Mouse (Mus musculus): Measurements from ENCODE around the gene Siglece. TPM values are rescaled to one million over a fixed set of nuclear protein-coding genes. Genes with fewer than 3 reads are reported as not detected.
"Not testable (repeated sequence)": the region's sequence is repeated elsewhere in the genome, so short reads cannot be mapped to it uniquely, and the experiment has no call there.

Gene Siglece
- polyA plus RNA-seq (2014; fragmentation: Nextera tagmentation; extraction: Ambion mirVana) = 0.26 and 0.51 TPM in 2 replicates

DNA sequence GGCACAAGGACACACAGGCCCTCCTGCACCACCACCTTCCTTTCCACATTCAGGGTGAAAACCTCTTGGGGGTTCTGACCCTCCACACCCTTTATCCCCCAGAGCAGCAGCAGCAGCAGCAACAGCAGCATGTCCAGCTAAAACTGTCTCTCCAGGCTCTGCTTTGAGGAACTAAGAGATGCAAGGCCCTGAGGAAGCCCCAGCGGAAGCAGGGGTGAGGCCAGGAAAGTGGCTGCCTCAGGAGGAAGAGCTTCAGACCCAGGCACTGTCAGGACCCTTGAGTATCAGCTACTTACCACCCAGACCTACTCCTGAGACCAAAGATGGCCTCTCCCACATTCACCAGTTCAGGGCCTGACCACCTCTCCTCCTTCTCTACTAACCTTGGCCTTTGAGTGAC is at the start of gene Siglece:
Siglece (minus strand) TSS at position 160 of the 400 bp plus-strand sequence.
- H3K4me2 ChIP-seq = no peak within 1 kb of the TSS
- no peaks in the 10 kb centered on the region for H3K9me3 ChIP-seq (ENCODE audit: control insufficient read depth, low read length)
- no peak within 1 kb of the TSS for H3K27ac ChIP-seq (ENCODE audit: low read depth, low read length)
- no peak within 1 kb of the TSS for H3K9ac ChIP-seq (ENCODE audit: low read length)
- no peak within 1 kb of the TSS for H3K4me3 ChIP-seq (ENCODE audit: low read depth, low read length)
- ATAC-seq (ENCODE audit: low FRiP score) (no peak), DNase-seq (ENCODE audit: low spot score, missing footprints) (no peak)
- H3K36me3 ChIP-seq (ENCODE audit: control insufficient read depth, insufficient read depth, low read length) = no peaks in the 10 kb centered on the region
- WGBS = 78% methylated on average over 1 of the region's 1 CpGs
- H3K4me1 ChIP-seq (ENCODE audit: control insufficient read depth, insufficient read depth, low read length) = no peaks in the 10 kb centered on the region
- no peaks in the 10 kb centered on the region for H3K27me3 ChIP-seq (ENCODE audit: control insufficient read depth, insufficient read depth, low read length)

DNA sequence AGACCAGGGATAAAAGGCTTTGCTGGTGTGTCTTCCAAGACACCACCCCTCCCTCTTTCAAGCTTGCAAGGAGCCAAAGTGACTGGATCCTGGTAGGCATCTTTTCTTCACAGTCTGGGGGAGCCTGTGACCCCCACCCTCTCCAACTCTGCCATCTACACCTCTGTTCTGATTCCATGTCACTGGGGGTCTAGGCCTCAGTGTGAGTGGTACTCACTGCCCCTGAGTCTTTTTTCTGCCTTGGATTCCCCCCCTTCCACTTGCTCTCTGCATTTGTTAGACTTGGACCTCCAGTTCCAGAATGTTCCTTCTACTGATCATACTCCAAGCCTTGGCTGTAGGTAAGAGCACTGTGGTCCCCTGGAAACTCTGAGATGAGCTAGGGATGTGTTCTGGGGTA is 30.2 kb upstream of the Siglece start, which contains the start of gene Klk14:
Klk14 (plus strand) TSS at position 301 of the 400 bp plus-strand sequence.
- H3K4me1 ChIP-seq (ENCODE audit: control insufficient read depth, insufficient read depth, low read length) = no peaks in the 10 kb centered on the region
- ATAC-seq (ENCODE audit: low FRiP score) (no peak), DNase-seq (ENCODE audit: low spot score, missing footprints) (no peak)
- H3K27me3 ChIP-seq (ENCODE audit: control insufficient read depth, insufficient read depth, low read length) = no peaks in the 10 kb centered on the region
- H3K9ac ChIP-seq (ENCODE audit: low read length) = no peak within 1 kb of the TSS
- no peak within 1 kb of the TSS for H3K4me3 ChIP-seq (ENCODE audit: low read depth, low read length)
- H3K36me3 ChIP-seq (ENCODE audit: control insufficient read depth, insufficient read depth, low read length) = no peaks in the 10 kb centered on the region
- no peak within 1 kb of the TSS for H3K4me2 ChIP-seq
- no peaks in the 10 kb centered on the region for H3K9me3 ChIP-seq (ENCODE audit: control insufficient read depth, low read length)
- no peak within 1 kb of the TSS for H3K27ac ChIP-seq (ENCODE audit: low read depth, low read length)

DNA sequence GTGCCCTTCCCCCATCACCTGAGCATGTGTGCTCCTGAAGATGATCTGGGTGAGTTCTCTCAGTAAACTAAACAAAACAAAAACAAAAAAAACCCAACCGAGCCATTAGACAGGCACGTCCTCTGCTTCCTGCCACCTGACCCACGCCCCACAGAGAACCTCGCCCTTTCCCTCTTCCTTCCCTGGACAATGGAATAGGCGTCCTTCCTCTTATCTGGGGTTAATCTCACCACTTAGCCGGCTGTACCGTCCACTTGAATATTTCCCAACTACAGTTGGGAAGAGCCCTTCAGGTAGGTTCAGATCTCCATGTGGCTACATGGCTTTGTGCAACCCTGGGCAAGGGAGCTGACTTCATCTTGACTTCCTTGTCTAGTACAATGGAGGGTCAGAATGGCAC is 25.1 kb upstream of the Siglece start:
- DNase-seq (ENCODE audit: low spot score, missing footprints) = no peak
- 70% methylated on average over 7 of the region's 7 CpGs for WGBS
- Histone ChIP-seq H3K36me3 (ENCODE audit: control insufficient read depth, insufficient read depth, low read length) (no peaks in the 10 kb centered on the region), H3K9me3 (ENCODE audit: control insufficient read depth, low read length) (no peaks in the 10 kb centered on the region), H3K4me3 (ENCODE audit: low read depth, low read length) (no peak overlapping the region), H3K9ac (ENCODE audit: low read length) (no peak overlapping the region), H3K27ac (ENCODE audit: low read depth, low read length) (no peak overlapping the region), H3K4me2 (no peak overlapping the region), H3K4me1 (ENCODE audit: control insufficient read depth, insufficient read depth, low read length) (no peaks in the 10 kb centered on the region), H3K27me3 (ENCODE audit: control insufficient read depth, insufficient read depth, low read length) (no peaks in the 10 kb centered on the region)
- no peak for ATAC-seq (ENCODE audit: low FRiP score)

DNA sequence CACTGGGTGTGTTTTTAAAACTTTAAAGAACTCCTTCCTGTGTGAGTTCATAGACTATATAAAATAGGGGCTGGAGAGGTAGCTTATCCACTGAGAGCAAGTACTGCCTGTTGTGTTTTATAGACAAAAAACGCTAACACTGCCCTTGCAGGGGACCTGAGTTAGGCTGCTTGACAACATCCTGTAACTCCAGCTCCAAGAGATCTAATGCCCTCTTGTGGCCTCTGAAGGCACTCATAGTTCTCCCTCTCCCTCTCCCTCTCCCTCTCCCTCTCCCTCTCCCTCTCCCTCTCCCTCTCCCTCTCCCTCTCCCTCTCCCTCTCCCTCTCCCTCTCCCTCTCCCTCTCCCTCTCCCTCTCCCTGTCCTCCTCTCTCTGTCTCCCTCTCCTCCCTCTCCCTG is 22.6 kb upstream of the Siglece start:
- H3K9ac ChIP-seq (ENCODE audit: low read length); H3K27ac ChIP-seq (ENCODE audit: low read depth, low read length); H3K4me2 ChIP-seq; H3K4me3 ChIP-seq (ENCODE audit: low read depth, low read length); H3K36me3 ChIP-seq (ENCODE audit: control insufficient read depth, insufficient read depth, low read length); H3K9me3 ChIP-seq (ENCODE audit: control insufficient read depth, low read length); H3K27me3 ChIP-seq (ENCODE audit: control insufficient read depth, insufficient read depth, low read length); ATAC-seq (ENCODE audit: low FRiP score); DNase-seq (ENCODE audit: low spot score, missing footprints); H3K4me1 ChIP-seq (ENCODE audit: control insufficient read depth, insufficient read depth, low read length): not testable (repeated sequence)
- WGBS = 4% methylated on average over 1 of the region's 1 CpGs

DNA sequence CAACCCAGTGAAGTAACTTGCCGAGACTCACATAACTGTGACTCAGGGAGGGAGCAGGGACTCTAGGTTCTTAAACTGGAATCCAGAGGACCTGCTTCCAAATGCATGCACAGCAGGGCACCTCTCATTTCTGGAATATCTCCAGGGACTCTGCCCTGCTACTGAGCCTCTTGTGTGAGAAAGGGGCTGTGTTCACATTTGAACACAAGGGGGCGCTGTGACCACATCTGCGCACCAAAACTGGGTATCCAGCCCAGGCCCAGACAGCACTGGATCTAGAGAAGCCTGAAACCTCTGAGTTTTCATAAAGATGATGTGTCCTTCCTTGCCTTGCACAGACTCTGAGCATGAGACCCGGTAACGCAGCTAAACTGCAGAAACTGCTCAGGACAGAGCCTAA is 21.0 kb upstream of the Siglece start:
- no peak overlapping the region for H3K9ac ChIP-seq (ENCODE audit: low read length)
- WGBS = 11% methylated on average over 5 of the region's 5 CpGs
- no peaks in the 10 kb centered on the region for H3K4me1 ChIP-seq (ENCODE audit: control insufficient read depth, insufficient read depth, low read length)
- DNase-seq (ENCODE audit: low spot score, missing footprints) (peak; percentile 92), ATAC-seq (ENCODE audit: low FRiP score) (peak; percentile 57)
- no peak overlapping the region for H3K4me3 ChIP-seq (ENCODE audit: low read depth, low read length)
- H3K27me3 ChIP-seq (ENCODE audit: control insufficient read depth, insufficient read depth, low read length) = no peaks in the 10 kb centered on the region
- no peak overlapping the region for H3K27ac ChIP-seq (ENCODE audit: low read depth, low read length)
- H3K36me3 ChIP-seq (ENCODE audit: control insufficient read depth, insufficient read depth, low read length) = peaks cover 20% of the 10 kb centered on the region
- H3K4me2 ChIP-seq = no peak overlapping the region
- H3K9me3 ChIP-seq (ENCODE audit: control insufficient read depth, low read length) = no peaks in the 10 kb centered on the region

DNA sequence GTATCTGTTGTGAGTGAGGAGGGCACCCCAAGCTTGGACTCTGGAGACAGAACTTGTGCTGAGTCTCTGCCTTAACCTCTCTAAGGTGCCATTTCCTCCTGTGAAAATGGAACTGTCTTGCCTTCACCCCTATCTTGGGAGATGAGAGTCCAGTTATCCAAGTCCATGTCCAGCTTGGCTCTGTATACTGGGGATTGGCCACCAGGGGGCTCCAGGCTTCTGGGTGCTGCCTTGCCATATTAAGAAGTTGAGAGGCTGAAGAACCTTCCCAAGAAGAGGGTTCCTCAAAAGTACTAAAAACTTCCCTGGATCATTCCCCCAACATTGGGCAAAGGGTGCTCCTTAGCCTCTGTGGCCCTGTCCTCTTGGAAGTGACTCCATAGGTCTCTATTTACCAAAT is 18.6 kb upstream of the Siglece start:
- no peaks in the 10 kb centered on the region for H3K27me3 ChIP-seq (ENCODE audit: control insufficient read depth, insufficient read depth, low read length)
- H3K4me3 ChIP-seq (ENCODE audit: low read depth, low read length) = no peak overlapping the region
- no peak overlapping the region for H3K4me2 ChIP-seq
- no peak for ATAC-seq (ENCODE audit: low FRiP score)
- H3K4me1 ChIP-seq (ENCODE audit: control insufficient read depth, insufficient read depth, low read length) = no peaks in the 10 kb centered on the region
- no peaks in the 10 kb centered on the region for H3K9me3 ChIP-seq (ENCODE audit: control insufficient read depth, low read length)
- H3K9ac ChIP-seq (ENCODE audit: low read length) = no peak overlapping the region
- no peak overlapping the region for H3K27ac ChIP-seq (ENCODE audit: low read depth, low read length)
- no peak for DNase-seq (ENCODE audit: low spot score, missing footprints)
- H3K36me3 ChIP-seq (ENCODE audit: control insufficient read depth, insufficient read depth, low read length) = peaks cover 29% of the 10 kb centered on the region

DNA sequence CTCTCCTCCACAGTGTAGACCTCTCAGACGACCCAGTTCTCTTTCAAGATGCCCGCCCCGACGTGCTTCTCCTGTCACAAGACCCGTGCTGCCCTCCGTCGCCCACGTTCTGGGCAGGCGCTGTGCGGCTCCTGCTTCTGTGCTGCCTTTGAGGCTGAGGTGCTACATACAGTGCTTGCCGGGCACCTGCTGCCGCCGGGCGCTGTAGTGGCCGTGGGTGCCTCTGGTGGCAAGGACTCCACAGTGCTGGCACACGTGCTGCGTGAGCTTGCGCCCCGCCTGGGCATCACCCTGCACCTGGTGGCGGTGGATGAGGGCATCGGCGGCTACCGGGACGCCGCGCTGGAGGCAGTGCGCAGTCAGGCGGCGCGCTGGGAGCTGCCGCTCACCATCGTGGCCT is 15.1 kb upstream of the Siglece start:
- H3K36me3 ChIP-seq (ENCODE audit: control insufficient read depth, insufficient read depth, low read length) = peaks cover 29% of the 10 kb centered on the region
- H3K27me3 ChIP-seq (ENCODE audit: control insufficient read depth, insufficient read depth, low read length) = no peaks in the 10 kb centered on the region
- peaks cover 6% of the 10 kb centered on the region; the same call in 1 of the 2 replicates for H3K4me1 ChIP-seq (ENCODE audit: control insufficient read depth, insufficient read depth, low read length)
- no peaks in the 10 kb centered on the region for H3K9me3 ChIP-seq (ENCODE audit: control insufficient read depth, low read length)
- ATAC-seq (ENCODE audit: low FRiP score) (no peak), DNase-seq (ENCODE audit: low spot score, missing footprints) (no peak)
- no peak overlapping the region for H3K9ac ChIP-seq (ENCODE audit: low read length)
- H3K4me2 ChIP-seq = no peak overlapping the region
- 91% methylated on average over 32 of the region's 32 CpGs for WGBS
- no peak overlapping the region for H3K4me3 ChIP-seq (ENCODE audit: low read depth, low read length)
- no peak overlapping the region for H3K27ac ChIP-seq (ENCODE audit: low read depth, low read length)

DNA sequence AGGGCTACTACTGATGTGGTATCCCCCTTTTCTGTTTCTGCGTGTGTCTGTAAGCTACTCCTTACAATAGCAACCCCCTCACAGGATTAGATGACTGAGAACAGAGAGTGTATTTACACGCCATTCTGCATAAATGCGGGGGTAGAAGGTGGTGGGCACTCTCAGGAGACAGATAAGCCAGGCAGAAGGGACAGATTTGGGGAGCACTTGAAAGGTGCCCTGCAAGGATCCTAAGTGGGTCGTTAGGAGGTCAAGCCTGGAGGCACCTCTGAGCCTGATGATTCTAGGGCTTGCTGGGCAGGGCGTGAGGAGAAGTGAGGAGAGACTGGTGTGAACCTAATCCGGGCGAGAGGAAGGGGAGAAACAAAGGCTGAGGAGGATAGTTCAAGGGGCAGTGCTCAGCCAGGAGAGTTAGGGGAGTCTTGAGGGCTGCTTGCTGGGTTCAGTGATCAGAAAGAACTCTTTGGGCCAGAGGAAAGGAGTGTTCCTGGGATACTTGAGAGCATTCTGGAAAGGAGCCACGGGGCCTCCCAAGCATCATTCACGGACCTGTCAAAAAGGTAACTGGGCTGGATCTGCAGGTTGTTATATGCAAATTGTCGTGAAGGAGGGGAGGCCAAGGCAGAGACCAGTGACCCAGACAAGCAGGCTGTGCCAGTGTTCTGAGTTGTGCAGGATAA is 12.8 kb upstream of the Siglece start:
- H3K4me1 ChIP-seq (ENCODE audit: control insufficient read depth, insufficient read depth, low read length) = peaks cover 6% of the 10 kb centered on the region; the same call in 1 of the 2 replicates
- no peaks in the 10 kb centered on the region for H3K27me3 ChIP-seq (ENCODE audit: control insufficient read depth, insufficient read depth, low read length)
- peak overlapping the region; percentile 80 for H3K9ac ChIP-seq (ENCODE audit: low read length)
- peak overlapping the region; percentile 74 for H3K4me2 ChIP-seq
- peak; percentile 2; the same call in 1 of the 2 replicates for ATAC-seq (ENCODE audit: low FRiP score)
- no peaks in the 10 kb centered on the region for H3K9me3 ChIP-seq (ENCODE audit: control insufficient read depth, low read length)
- H3K36me3 ChIP-seq (ENCODE audit: control insufficient read depth, insufficient read depth, low read length) = peaks cover 26% of the 10 kb centered on the region
- peak overlapping the region; percentile 67 for H3K4me3 ChIP-seq (ENCODE audit: low read depth, low read length)
- no peak overlapping the region; the same call in 1 of the 2 replicates for H3K27ac ChIP-seq (ENCODE audit: low read depth, low read length)
- DNase-seq (ENCODE audit: low spot score, missing footprints) = peak; percentile 91
- WGBS = 15% methylated on average over 10 of the region's 10 CpGs

DNA sequence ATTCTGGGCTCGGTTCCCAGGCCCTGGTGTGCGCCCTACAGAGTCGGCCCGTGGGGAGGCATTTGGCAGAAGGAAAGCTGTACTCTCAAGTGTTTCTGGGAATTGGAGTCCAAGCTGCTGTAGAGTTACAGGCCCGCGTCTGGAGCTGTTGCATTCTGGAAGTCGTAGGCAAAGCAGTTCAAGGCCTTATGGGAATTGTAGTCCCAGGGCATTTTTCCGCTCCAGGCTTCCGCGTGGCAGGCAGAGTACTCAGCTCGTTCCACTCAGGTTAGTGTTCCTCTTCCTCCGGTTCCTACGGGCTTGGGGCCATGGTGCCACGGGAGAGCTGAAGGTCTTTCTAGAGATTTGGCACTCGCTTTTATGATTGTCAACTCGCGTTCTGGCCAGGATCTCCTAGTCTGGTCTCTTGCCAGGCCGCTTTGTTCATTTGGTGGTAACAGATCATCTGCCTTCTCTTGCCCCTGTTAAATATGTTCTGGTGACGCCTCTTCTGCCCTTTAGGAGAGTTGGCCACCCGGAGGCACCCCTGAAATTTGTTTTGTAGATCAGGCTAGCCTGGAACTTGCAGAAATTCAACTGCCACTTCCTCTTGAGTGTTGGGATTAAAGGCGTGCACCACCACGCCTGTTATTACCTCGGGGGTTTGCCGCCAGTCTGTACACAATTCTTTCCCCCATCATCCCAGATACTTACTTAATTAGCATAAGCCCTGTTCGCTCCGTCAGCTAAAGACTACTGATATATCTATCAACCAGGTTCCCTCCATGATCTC is 12.0 kb upstream of the Siglece start, which contains the start of gene Ctu1:
Ctu1 (plus strand) TSS at position 208 of the 772 bp plus-strand sequence.
- H3K4me2 ChIP-seq = peak within 1 kb of the TSS; percentile 74
- H3K4me1 ChIP-seq (ENCODE audit: control insufficient read depth, insufficient read depth, low read length) = peaks cover 6% of the 10 kb centered on the region; the same call in 1 of the 2 replicates
- no peak within 1 kb of the TSS; the same call in 1 of the 2 replicates for H3K27ac ChIP-seq (ENCODE audit: low read depth, low read length)

More for the DNA sequence above, 12.0 kb upstream of the Siglece start, which contains the start of gene Ctu1:
- peaks cover 19% of the 10 kb centered on the region for H3K36me3 ChIP-seq (ENCODE audit: control insufficient read depth, insufficient read depth, low read length)
- WGBS = under 1% methylated on average over 26 of the region's 26 CpGs
- ATAC-seq (ENCODE audit: low FRiP score) (peak; percentile 95), DNase-seq (ENCODE audit: low spot score, missing footprints) (peak; percentile 98)
- H3K9ac ChIP-seq (ENCODE audit: low read length) = peak within 1 kb of the TSS; percentile 80
- H3K4me3 ChIP-seq (ENCODE audit: low read depth, low read length) = peak within 1 kb of the TSS; percentile 67
- H3K9me3 ChIP-seq (ENCODE audit: control insufficient read depth, low read length) = no peaks in the 10 kb centered on the region
- no peaks in the 10 kb centered on the region for H3K27me3 ChIP-seq (ENCODE audit: control insufficient read depth, insufficient read depth, low read length)
